Mouse (Mus musculus) cerebellum, adult 11-12 months (tissue): ENCODE measurements around the gene Slc44a1.

Source experiments
- DNase-seq: peaks from one replicate; pipeline ENCODE4 v3.0.0; 2022

The Slc44a1 gene

GRCm38 (mm10) chr4:53539929-53540328 lies 99.7 kb downstream of the Slc44a1 start:
- no peak for DNase-seq

GRCm38 (mm10) chr4:53543421-53543820 lies 103.2 kb downstream of the Slc44a1 start:
- no peak for DNase-seq

GRCm38 (mm10) chr4:53544889-53545288 lies 104.7 kb downstream of the Slc44a1 start:
- DNase-seq, result no peak

- no peak for DNase-seq
Observed at GRCm38 (mm10) chr4:53547381-53547780, 107.2 kb downstream of the Slc44a1 start.

GRCm38 (mm10) chr4:53549375-53549774 lies 109.2 kb downstream of the Slc44a1 start:
- DNase-seq, result no peak

- DNase-seq, result no peak
Observed at GRCm38 (mm10) chr4:53564618-53565017, 124.4 kb downstream of the Slc44a1 start.

GRCm38 (mm10) chr4:53567065-53567464 lies 126.9 kb downstream of the Slc44a1 start:
- no peak for DNase-seq

- no peak for DNase-seq
Observed at GRCm38 (mm10) chr4:53575558-53575957, 135.3 kb downstream of the Slc44a1 start.

GRCm38 (mm10) chr4:53587676-53588075 lies 147.5 kb downstream of the Slc44a1 start:
- DNase-seq, result no peak

GRCm38 (mm10) chr4:53588936-53589335 lies 148.7 kb downstream of the Slc44a1 start:
- no peak for DNase-seq

- no peak for DNase-seq
Observed at GRCm38 (mm10) chr4:53589466-53589865, 149.3 kb downstream of the Slc44a1 start.

GRCm38 (mm10) chr4:53590163-53590562 lies 149.9 kb downstream of the Slc44a1 start:
- DNase-seq, result no peak

GRCm38 (mm10) chr4:53590691-53591447 lies 150.7 kb downstream of the Slc44a1 start:
- DNase-seq, result no peak

GRCm38 (mm10) chr4:53591536-53591935 lies 151.3 kb downstream of the Slc44a1 start:
- no peak for DNase-seq

GRCm38 (mm10) chr4:53591941-53592340 lies 151.7 kb downstream of the Slc44a1 start:
- DNase-seq, result no peak

GRCm38 (mm10) chr4:53592386-53592785 lies 152.2 kb downstream of the Slc44a1 start:
- no peak for DNase-seq

- peak; percentile 58 for DNase-seq
Observed at GRCm38 (mm10) chr4:53594204-53594603, 154.0 kb downstream of the Slc44a1 start.

- no peak for DNase-seq
Observed at GRCm38 (mm10) chr4:53595246-53596062, 155.2 kb downstream of the Slc44a1 start.

- DNase-seq, result no peak
Observed at GRCm38 (mm10) chr4:53596063-53596895, 156.1 kb downstream of the Slc44a1 start.

GRCm38 (mm10) chr4:53600462-53600861 lies 160.2 kb downstream of the Slc44a1 start:
- no peak for DNase-seq

GRCm38 (mm10) chr4:53614576-53615225 lies 174.5 kb downstream of the Slc44a1 start:
- DNase-seq, result no peak

- DNase-seq, result no peak
Observed at GRCm38 (mm10) chr4:53617968-53618367, 177.8 kb downstream of the Slc44a1 start.

- no peak for DNase-seq
Observed at GRCm38 (mm10) chr4:53620104-53620503, 179.9 kb downstream of the Slc44a1 start.
